Mouse (Mus musculus) retina, adult 2 months (tissue): Measurements from ENCODE around the gene Kif11.

Experiments
- DNase-seq: peaks from one replicate; pipeline ENCODE4 v3.0.0-alpha.2; 2012; ENCODE audit warnings: low read depth, low spot score

Gene Kif11

GRCm38 (mm10) chr19:37377404-37377990 lies 1.3 kb downstream of the Kif11 start:
- DNase-seq: no peak

- no peak for DNase-seq
These were observed 2.6 kb downstream of the Kif11 start for GRCm38 (mm10) chr19:37378816-37379215.

- DNase-seq: no peak
These were observed 9.9 kb downstream of the Kif11 start for GRCm38 (mm10) chr19:37386126-37386525.

- no peak for DNase-seq
These were observed 15.7 kb downstream of the Kif11 start for GRCm38 (mm10) chr19:37391869-37392268.

GRCm38 (mm10) chr19:37396279-37396678 lies 20.1 kb downstream of the Kif11 start:
- no peak for DNase-seq

GRCm38 (mm10) chr19:37400936-37401335 lies 24.7 kb downstream of the Kif11 start:
- DNase-seq: no peak

GRCm38 (mm10) chr19:37418294-37418693 lies 42.1 kb downstream of the Kif11 start:
- DNase-seq: peak; percentile 13

GRCm38 (mm10) chr19:37419613-37420012 lies 43.4 kb downstream of the Kif11 start:
- DNase-seq: peak; percentile 34

- DNase-seq: no peak
These were observed 52.4 kb downstream of the Kif11 start for GRCm38 (mm10) chr19:37428589-37428988.

- no peak for DNase-seq
These were observed 55.0 kb downstream of the Kif11 start for GRCm38 (mm10) chr19:37431139-37431756.

GRCm38 (mm10) chr19:37432868-37433570 lies 56.8 kb downstream of the Kif11 start:
- DNase-seq: no peak

GRCm38 (mm10) chr19:37433895-37434262 lies 57.7 kb downstream of the Kif11 start:
- DNase-seq: no peak

GRCm38 (mm10) chr19:37434263-37434951 lies 58.2 kb downstream of the Kif11 start, which contains the start of gene Hhex:
Gene Hhex, plus strand, starts transcription at chr19:37434810.
- DNase-seq: no peak

- DNase-seq: no peak
These were observed 59.0 kb downstream of the Kif11 start for GRCm38 (mm10) chr19:37435041-37435852.

GRCm38 (mm10) chr19:37435853-37436174 lies 59.6 kb downstream of the Kif11 start:
- DNase-seq: no peak

- no peak for DNase-seq
These were observed 60.5 kb downstream of the Kif11 start for GRCm38 (mm10) chr19:37436514-37437288.

GRCm38 (mm10) chr19:37437289-37437606 lies 61.0 kb downstream of the Kif11 start:
- no peak for DNase-seq

GRCm38 (mm10) chr19:37440181-37440580 lies 64.0 kb downstream of the Kif11 start:
- no peak for DNase-seq

- DNase-seq: no peak
These were observed 64.7 kb downstream of the Kif11 start for GRCm38 (mm10) chr19:37440708-37441475.
